Mouse (Mus musculus): Measurements from ENCODE around the gene Rilp. TPM values are rescaled to one million over a fixed set of nuclear protein-coding genes. Genes with fewer than 3 reads are reported as not detected.

Gene Rilp
- total and polyA plus RNA-seq, 3 experiments = 0.19 to 0.65 TPM; not detected in 1

DNA sequence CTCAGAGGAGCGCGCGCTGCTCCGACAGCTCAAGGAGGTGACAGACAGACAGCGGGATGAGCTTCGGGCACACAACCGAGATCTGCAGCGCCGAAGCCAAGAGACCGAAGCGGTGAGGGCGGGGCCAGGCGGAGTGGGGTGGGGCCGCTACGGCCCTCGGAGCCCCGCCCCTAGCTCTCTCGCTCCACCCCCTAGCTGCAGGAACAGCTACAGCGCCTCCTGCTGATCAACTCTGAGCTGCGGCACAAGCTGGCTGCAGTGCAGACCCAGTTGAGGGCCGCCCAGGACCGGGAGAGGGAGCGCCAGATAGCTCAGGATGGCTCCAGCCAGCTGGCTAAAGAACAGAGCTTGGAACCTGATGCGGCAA lies 716 bp downstream of the Rilp start:
- TF ChIP-seq CTCF (IDR thresholded peaks at IDR 0.05 in 2 of 3, conservative IDR thresholded peaks at IDR 0.05 in 1 of 3; ENCODE audit: control insufficient read depth in 1 of 3, insufficient read depth in 1 of 3, low read depth in 2 of 3, low read length in 3 of 3, poor library complexity in 1 of 3, severe bottlenecking in 1 of 3) (peak in 2 of 3 experiments; percentile 53 to 78; a peak in 5 of 6 replicates), SIN3A (IDR thresholded peaks at IDR 0.05; ENCODE audit: low read length) (no peak), TBP (IDR thresholded peaks at IDR 0.05; ENCODE audit: low read depth, low read length) (no peak), POLR2AphosphoS2 (IDR thresholded peaks at IDR 0.05; ENCODE audit: low read length) (no peak), ZKSCAN1 (IDR thresholded peaks at IDR 0.05; ENCODE audit: low read depth, low read length) (no peak), SMC3 (IDR thresholded peaks at IDR 0.05; ENCODE audit: low read depth, low read length) (peak; percentile 40; the same call in 1 of the 2 replicates)
- H3K27ac ChIP-seq (ENCODE audit: control insufficient read depth, low read depth, low read length) = no peak overlapping the region
- no peaks in the 10 kb centered on the region for H3K4me1 ChIP-seq (ENCODE audit: control insufficient read depth in 1 of 2, insufficient read depth in 2 of 2, low read length in 2 of 2)
- H3K9me3 ChIP-seq (replicated peaks; ENCODE audit: insufficient read depth, low read length) = no peaks in the 10 kb centered on the region
- no peaks in the 10 kb centered on the region for H3K27me3 ChIP-seq (ENCODE audit: control insufficient read depth in 1 of 2, insufficient read depth in 2 of 2, low read length in 2 of 2)
- peaks cover 0 to 29% of the 10 kb centered on the region in 2 experiments; a peak in 2 of 4 replicates for H3K36me3 ChIP-seq (ENCODE audit: control insufficient read depth in 1 of 2, insufficient read depth in 2 of 2, low read length in 2 of 2)
- DNase-seq (ENCODE audit: low read depth, low spot score) = peak; percentile 51
- no peak overlapping the region for H3K9ac ChIP-seq (ENCODE audit: control insufficient read depth, low read depth, low read length, poor library complexity, severe bottlenecking)
- H3K4me3 ChIP-seq (ENCODE audit: control insufficient read depth in 1 of 2, insufficient read depth in 1 of 2, low read depth in 2 of 2, low read length in 2 of 2) = no peak overlapping the region
- H3K79me2 ChIP-seq (ENCODE audit: control insufficient read depth, insufficient read depth, low read length, poor library complexity) = no peaks in the 10 kb centered on the region

GRCm38 (mm10) chr11:75511213-75511612 lies 1.3 kb downstream of the Rilp start:
- H3K9me3 ChIP-seq (replicated peaks; ENCODE audit: insufficient read depth, low read length) = no peaks in the 10 kb centered on the region
- H3K4me1 ChIP-seq (ENCODE audit: control insufficient read depth in 1 of 2, insufficient read depth in 2 of 2, low read length in 2 of 2) = no peaks in the 10 kb centered on the region
- H3K27ac ChIP-seq (ENCODE audit: control insufficient read depth, low read depth, low read length) = no peak overlapping the region
- no peaks in the 10 kb centered on the region for H3K27me3 ChIP-seq (ENCODE audit: control insufficient read depth in 1 of 2, insufficient read depth in 2 of 2, low read length in 2 of 2)
- TF ChIP-seq MAX (IDR thresholded peaks at IDR 0.05; ENCODE audit: low read length) = no peak
- no peak for TF ChIP-seq MYB (IDR thresholded peaks at IDR 0.05; ENCODE audit: low read depth, low read length)
- no peak for TF ChIP-seq RCOR1 (IDR thresholded peaks at IDR 0.05; ENCODE audit: low read depth, low read length)
- no peak for TF ChIP-seq TBP (IDR thresholded peaks at IDR 0.05; ENCODE audit: low read depth, low read length)
- TF ChIP-seq GABPA (IDR thresholded peaks at IDR 0.05; ENCODE audit: low read depth, low read length) = no peak
- TF ChIP-seq ZC3H11A (IDR thresholded peaks at IDR 0.05; ENCODE audit: low read depth, low read length) = no peak
- no peak for TF ChIP-seq ZKSCAN1 (IDR thresholded peaks at IDR 0.05; ENCODE audit: low read depth, low read length)
- TF ChIP-seq USF2 (IDR thresholded peaks at IDR 0.05; ENCODE audit: borderline replicate concordance in 1 of 2, insufficient read depth in 1 of 2, low read depth in 1 of 2, low read length in 2 of 2) = no peak
- TF ChIP-seq ETS1 (IDR thresholded peaks at IDR 0.05; ENCODE audit: low read depth, low read length) = no peak
- no peak overlapping the region for H3K9ac ChIP-seq (ENCODE audit: control insufficient read depth, low read depth, low read length, poor library complexity, severe bottlenecking)
- H3K79me2 ChIP-seq (ENCODE audit: control insufficient read depth, insufficient read depth, low read length, poor library complexity) = no peaks in the 10 kb centered on the region
- no peak overlapping the region for H3K4me3 ChIP-seq (ENCODE audit: control insufficient read depth in 1 of 2, insufficient read depth in 1 of 2, low read depth in 2 of 2, low read length in 2 of 2)
- DNase-seq (ENCODE audit: low read depth, low spot score) = no peak
- H3K36me3 ChIP-seq (ENCODE audit: control insufficient read depth in 1 of 2, insufficient read depth in 2 of 2, low read length in 2 of 2) = peaks cover 0 to 24% of the 10 kb centered on the region in 2 experiments; a peak in 2 of 4 replicates

DNA sequence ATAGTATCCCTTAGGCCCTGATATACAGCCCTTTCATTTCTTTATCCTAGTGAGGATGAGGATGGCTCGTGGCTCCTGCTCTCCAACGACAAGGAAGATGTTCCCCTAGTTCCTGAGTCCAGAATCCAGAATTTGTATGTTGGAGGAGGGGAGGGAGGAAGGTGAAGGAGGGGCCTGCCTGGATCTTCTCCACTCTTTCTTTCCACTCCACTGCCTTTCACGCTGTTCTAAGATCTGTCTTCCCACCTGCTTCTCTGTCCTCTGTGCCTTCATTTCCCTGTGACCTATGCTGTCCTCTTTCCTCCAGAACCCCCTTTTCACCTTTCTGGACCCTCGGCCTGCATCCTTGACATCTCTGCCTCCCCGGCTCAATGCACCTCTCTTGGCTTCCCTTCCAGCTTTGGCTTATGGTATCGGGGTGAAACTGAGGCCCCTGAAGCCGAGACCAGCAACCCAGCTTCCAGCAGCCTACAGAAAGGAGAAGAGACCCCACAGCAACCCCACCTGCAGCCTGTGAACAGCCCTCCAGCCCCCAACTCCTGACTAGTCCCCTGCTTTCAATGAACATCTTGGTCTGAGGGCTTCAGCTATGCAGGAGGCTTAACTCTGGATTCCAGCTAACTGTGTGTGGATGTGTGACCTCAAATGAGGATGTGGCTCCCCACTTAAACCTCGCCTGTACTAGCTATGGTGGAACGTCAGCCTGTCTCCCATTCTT lies 2.6 kb downstream of the Rilp start:
- no peak overlapping the region for H3K27ac ChIP-seq (ENCODE audit: control insufficient read depth, low read depth, low read length)
- no peak for DNase-seq (ENCODE audit: low read depth, low spot score)
- no peak overlapping the region for H3K4me3 ChIP-seq (ENCODE audit: control insufficient read depth in 1 of 2, insufficient read depth in 1 of 2, low read depth in 2 of 2, low read length in 2 of 2)
- TF ChIP-seq MYC (IDR thresholded peaks at IDR 0.05; ENCODE audit: low read depth, low read length) (no peak), JUND (IDR thresholded peaks at IDR 0.05; ENCODE audit: low read depth, low read length) (no peak), SMC3 (IDR thresholded peaks at IDR 0.05; ENCODE audit: low read depth, low read length) (no peak), CHD1 (IDR thresholded peaks at IDR 0.05; ENCODE audit: low read depth, low read length) (no peak), RCOR1 (IDR thresholded peaks at IDR 0.05; ENCODE audit: low read depth, low read length) (no peak), ZMIZ1 (IDR thresholded peaks at IDR 0.05; ENCODE audit: low read depth, low read length) (no peak), GATA1 (IDR thresholded peaks at IDR 0.05; ENCODE audit: low read depth, low read length) (no peak), TBP (IDR thresholded peaks at IDR 0.05; ENCODE audit: low read depth, low read length) (no peak), BHLHE40 (IDR thresholded peaks at IDR 0.05; ENCODE audit: borderline replicate concordance, low read depth, low read length) (no peak), MEF2A (IDR thresholded peaks at IDR 0.05; ENCODE audit: extremely low read depth, insufficient replicate concordance, low read depth, low read length, poor library complexity, severe bottlenecking) (no peak), MAFK (IDR thresholded peaks at IDR 0.05; ENCODE audit: borderline replicate concordance, low read depth, low read length) (no peak)
- no peak overlapping the region for H3K9ac ChIP-seq (ENCODE audit: control insufficient read depth, low read depth, low read length, poor library complexity, severe bottlenecking)
- H3K36me3 ChIP-seq (ENCODE audit: control insufficient read depth in 1 of 2, insufficient read depth in 2 of 2, low read length in 2 of 2) = peaks cover 0 to 15% of the 10 kb centered on the region in 2 experiments; a peak in 2 of 4 replicates
- H3K27me3 ChIP-seq (ENCODE audit: control insufficient read depth in 1 of 2, insufficient read depth in 2 of 2, low read length in 2 of 2) = no peaks in the 10 kb centered on the region
- no peaks in the 10 kb centered on the region for H3K9me3 ChIP-seq (replicated peaks; ENCODE audit: insufficient read depth, low read length)
- no peaks in the 10 kb centered on the region for H3K79me2 ChIP-seq (ENCODE audit: control insufficient read depth, insufficient read depth, low read length, poor library complexity)
- no peaks in the 10 kb centered on the region for H3K4me1 ChIP-seq (ENCODE audit: control insufficient read depth in 1 of 2, insufficient read depth in 2 of 2, low read length in 2 of 2)

Data from MEL (cell line).